Mouse (Mus musculus): ENCODE results near the gene Gm8947. TPM values are rescaled to one million over a fixed set of nuclear protein-coding genes. Genes with fewer than 3 reads are reported as not detected.
"Not testable (repeated sequence)": the region's sequence is repeated elsewhere in the genome, so short reads cannot be mapped to it uniquely, and the experiment has no call there.

The Gm8947 gene
- total and polyA plus RNA-seq, 3 experiments: 0.08 to 0.36 TPM; not detected in 1

- no peaks in the 10 kb centered on the region for H3K79me2 ChIP-seq (replicated peaks; ENCODE audit: control insufficient read depth, extremely low read depth, insufficient read depth, poor library complexity, severe bottlenecking)
- H3K36me3 ChIP-seq (replicated peaks in 1 of 2; ENCODE audit: control insufficient read depth in 1 of 2, insufficient read depth in 1 of 2, low read length in 1 of 2): no peaks in the 10 kb centered on the region
- H3K27me3 ChIP-seq (replicated peaks): no peaks in the 10 kb centered on the region
- no peak overlapping the region for H3K9ac ChIP-seq (ENCODE audit: insufficient read depth, low read depth)
- no peaks in the 10 kb centered on the region for H3K9me3 ChIP-seq (replicated peaks; ENCODE audit: low read length)
- peak; percentile 19 for DNase-seq (ENCODE audit: extremely low read depth)
- H3K4me1 ChIP-seq (ENCODE audit: control insufficient read depth in 1 of 2, insufficient read depth in 2 of 2): peaks cover 0 to 12% of the 10 kb centered on the region in 2 experiments; a peak in 2 of 4 replicates
- TF ChIP-seq ZNF384 (IDR thresholded peaks at IDR 0.05; ENCODE audit: low read depth, low read length) (peak; percentile 96), SIN3A (IDR thresholded peaks at IDR 0.05; ENCODE audit: low read length) (no peak)
- H3K27ac ChIP-seq (ENCODE audit: insufficient read depth, low read depth): no peak overlapping the region
- in situ Hi-C loops (cut with MboI; ENCODE audit: low pct_ligation_motif_present, low pct_unique_long_range_greater_than_20kb, low sequenced_read_pairs) (no loop called here), dilution Hi-C loops (cut with MboI; ENCODE audit: extremely low pct_ligation_motif_present, extremely low pct_unique_long_range_greater_than_20kb, low sequenced_read_pairs) (no loop called here)
- H3K4me3 ChIP-seq (replicated peaks in 1 of 3; ENCODE audit: low read depth in 2 of 3, low read length in 2 of 3, poor library complexity in 1 of 3): no peak overlapping the region
- no peak overlapping the region for H3K4me2 ChIP-seq (ENCODE audit: insufficient read depth, low read depth, poor library complexity, severe bottlenecking)
These were observed 3.7 kb upstream of the Gm8947 start for GRCm38 (mm10) chr1:151188469-151188868.

- peaks cover 0 to 12% of the 10 kb centered on the region in 2 experiments; a peak in 2 of 4 replicates for H3K4me1 ChIP-seq (ENCODE audit: control insufficient read depth in 1 of 2, insufficient read depth in 2 of 2)
- dilution Hi-C loops (cut with MboI; ENCODE audit: extremely low pct_ligation_motif_present, extremely low pct_unique_long_range_greater_than_20kb, low sequenced_read_pairs); H3K9me3 ChIP-seq (replicated peaks; ENCODE audit: low read length); H3K79me2 ChIP-seq (replicated peaks; ENCODE audit: control insufficient read depth, extremely low read depth, insufficient read depth, poor library complexity, severe bottlenecking); H3K27ac ChIP-seq (ENCODE audit: insufficient read depth, low read depth); H3K36me3 ChIP-seq (replicated peaks in 1 of 2; ENCODE audit: control insufficient read depth in 1 of 2, insufficient read depth in 1 of 2, low read length in 1 of 2); H3K9ac ChIP-seq (ENCODE audit: insufficient read depth, low read depth); H3K27me3 ChIP-seq (replicated peaks); in situ Hi-C loops (cut with MboI; ENCODE audit: low pct_ligation_motif_present, low pct_unique_long_range_greater_than_20kb, low sequenced_read_pairs); H3K4me2 ChIP-seq (ENCODE audit: insufficient read depth, low read depth, poor library complexity, severe bottlenecking); H3K4me3 ChIP-seq (replicated peaks in 1 of 3; ENCODE audit: low read depth in 2 of 3, low read length in 2 of 3, poor library complexity in 1 of 3); DNase-seq (ENCODE audit: extremely low read depth): not testable (repeated sequence)
These were observed 563 bp downstream of the Gm8947 start for GRCm38 (mm10) chr1:151192739-151193138.

- H3K4me2 ChIP-seq (ENCODE audit: insufficient read depth, low read depth, poor library complexity, severe bottlenecking); DNase-seq (ENCODE audit: extremely low read depth); H3K36me3 ChIP-seq (replicated peaks in 1 of 2; ENCODE audit: control insufficient read depth in 1 of 2, insufficient read depth in 1 of 2, low read length in 1 of 2); H3K27ac ChIP-seq (ENCODE audit: insufficient read depth, low read depth); H3K4me3 ChIP-seq (replicated peaks in 1 of 3; ENCODE audit: low read depth in 2 of 3, low read length in 2 of 3, poor library complexity in 1 of 3); H3K79me2 ChIP-seq (replicated peaks; ENCODE audit: control insufficient read depth, extremely low read depth, insufficient read depth, poor library complexity, severe bottlenecking); H3K27me3 ChIP-seq (replicated peaks); in situ Hi-C loops (cut with MboI; ENCODE audit: low pct_ligation_motif_present, low pct_unique_long_range_greater_than_20kb, low sequenced_read_pairs); H3K9ac ChIP-seq (ENCODE audit: insufficient read depth, low read depth); H3K9me3 ChIP-seq (replicated peaks; ENCODE audit: low read length); dilution Hi-C loops (cut with MboI; ENCODE audit: extremely low pct_ligation_motif_present, extremely low pct_unique_long_range_greater_than_20kb, low sequenced_read_pairs); H3K4me1 ChIP-seq (ENCODE audit: control insufficient read depth in 1 of 2, insufficient read depth in 2 of 2): not testable (repeated sequence)
These were observed 3.8 kb downstream of the Gm8947 start for GRCm38 (mm10) chr1:151195986-151196385.

- in situ Hi-C loops (cut with MboI; ENCODE audit: low pct_ligation_motif_present, low pct_unique_long_range_greater_than_20kb, low sequenced_read_pairs); H3K9me3 ChIP-seq (replicated peaks; ENCODE audit: low read length); H3K9ac ChIP-seq (ENCODE audit: insufficient read depth, low read depth); H3K27ac ChIP-seq (ENCODE audit: insufficient read depth, low read depth); H3K4me2 ChIP-seq (ENCODE audit: insufficient read depth, low read depth, poor library complexity, severe bottlenecking); H3K36me3 ChIP-seq (replicated peaks in 1 of 2; ENCODE audit: control insufficient read depth in 1 of 2, insufficient read depth in 1 of 2, low read length in 1 of 2); H3K79me2 ChIP-seq (replicated peaks; ENCODE audit: control insufficient read depth, extremely low read depth, insufficient read depth, poor library complexity, severe bottlenecking); H3K27me3 ChIP-seq (replicated peaks); H3K4me1 ChIP-seq (ENCODE audit: control insufficient read depth in 1 of 2, insufficient read depth in 2 of 2); DNase-seq (ENCODE audit: extremely low read depth); H3K4me3 ChIP-seq (replicated peaks in 1 of 3; ENCODE audit: low read depth in 2 of 3, low read length in 2 of 3, poor library complexity in 1 of 3); dilution Hi-C loops (cut with MboI; ENCODE audit: extremely low pct_ligation_motif_present, extremely low pct_unique_long_range_greater_than_20kb, low sequenced_read_pairs): not testable (repeated sequence)
These were observed 4.5 kb downstream of the Gm8947 start for GRCm38 (mm10) chr1:151196690-151197089.

GRCm38 (mm10) chr1:151198120-151198519 is 5.9 kb downstream of the Gm8947 start, which contains the start of gene Gm47995:
Gene Gm47995, plus strand, starts transcription at chr1:151198448.
- peak; percentile 15 for DNase-seq (ENCODE audit: extremely low read depth)
- dilution Hi-C loops (cut with MboI; ENCODE audit: extremely low pct_ligation_motif_present, extremely low pct_unique_long_range_greater_than_20kb, low sequenced_read_pairs); in situ Hi-C loops (cut with MboI; ENCODE audit: low pct_ligation_motif_present, low pct_unique_long_range_greater_than_20kb, low sequenced_read_pairs); H3K9ac ChIP-seq (ENCODE audit: insufficient read depth, low read depth); H3K36me3 ChIP-seq (replicated peaks in 1 of 2; ENCODE audit: control insufficient read depth in 1 of 2, insufficient read depth in 1 of 2, low read length in 1 of 2); H3K79me2 ChIP-seq (replicated peaks; ENCODE audit: control insufficient read depth, extremely low read depth, insufficient read depth, poor library complexity, severe bottlenecking); H3K4me2 ChIP-seq (ENCODE audit: insufficient read depth, low read depth, poor library complexity, severe bottlenecking); H3K4me3 ChIP-seq (replicated peaks in 1 of 3; ENCODE audit: low read depth in 2 of 3, low read length in 2 of 3, poor library complexity in 1 of 3); H3K27me3 ChIP-seq (replicated peaks); H3K27ac ChIP-seq (ENCODE audit: insufficient read depth, low read depth); H3K4me1 ChIP-seq (ENCODE audit: control insufficient read depth in 1 of 2, insufficient read depth in 2 of 2); H3K9me3 ChIP-seq (replicated peaks; ENCODE audit: low read length): not testable (repeated sequence)

GRCm38 (mm10) chr1:151200620-151201019 is 8.4 kb downstream of the Gm8947 start:
- H3K4me1 ChIP-seq (ENCODE audit: control insufficient read depth in 1 of 2, insufficient read depth in 2 of 2); H3K36me3 ChIP-seq (replicated peaks in 1 of 2; ENCODE audit: control insufficient read depth in 1 of 2, insufficient read depth in 1 of 2, low read length in 1 of 2); DNase-seq (ENCODE audit: extremely low read depth); H3K9me3 ChIP-seq (replicated peaks; ENCODE audit: low read length); dilution Hi-C loops (cut with MboI; ENCODE audit: extremely low pct_ligation_motif_present, extremely low pct_unique_long_range_greater_than_20kb, low sequenced_read_pairs); H3K9ac ChIP-seq (ENCODE audit: insufficient read depth, low read depth); H3K27me3 ChIP-seq (replicated peaks); H3K4me2 ChIP-seq (ENCODE audit: insufficient read depth, low read depth, poor library complexity, severe bottlenecking); in situ Hi-C loops (cut with MboI; ENCODE audit: low pct_ligation_motif_present, low pct_unique_long_range_greater_than_20kb, low sequenced_read_pairs); H3K27ac ChIP-seq (ENCODE audit: insufficient read depth, low read depth); H3K79me2 ChIP-seq (replicated peaks; ENCODE audit: control insufficient read depth, extremely low read depth, insufficient read depth, poor library complexity, severe bottlenecking); H3K4me3 ChIP-seq (replicated peaks in 1 of 3; ENCODE audit: low read depth in 2 of 3, low read length in 2 of 3, poor library complexity in 1 of 3): not testable (repeated sequence)
